ENCODE assay signal across 8 mouse cellular contexts in the genomic region with DNA sequence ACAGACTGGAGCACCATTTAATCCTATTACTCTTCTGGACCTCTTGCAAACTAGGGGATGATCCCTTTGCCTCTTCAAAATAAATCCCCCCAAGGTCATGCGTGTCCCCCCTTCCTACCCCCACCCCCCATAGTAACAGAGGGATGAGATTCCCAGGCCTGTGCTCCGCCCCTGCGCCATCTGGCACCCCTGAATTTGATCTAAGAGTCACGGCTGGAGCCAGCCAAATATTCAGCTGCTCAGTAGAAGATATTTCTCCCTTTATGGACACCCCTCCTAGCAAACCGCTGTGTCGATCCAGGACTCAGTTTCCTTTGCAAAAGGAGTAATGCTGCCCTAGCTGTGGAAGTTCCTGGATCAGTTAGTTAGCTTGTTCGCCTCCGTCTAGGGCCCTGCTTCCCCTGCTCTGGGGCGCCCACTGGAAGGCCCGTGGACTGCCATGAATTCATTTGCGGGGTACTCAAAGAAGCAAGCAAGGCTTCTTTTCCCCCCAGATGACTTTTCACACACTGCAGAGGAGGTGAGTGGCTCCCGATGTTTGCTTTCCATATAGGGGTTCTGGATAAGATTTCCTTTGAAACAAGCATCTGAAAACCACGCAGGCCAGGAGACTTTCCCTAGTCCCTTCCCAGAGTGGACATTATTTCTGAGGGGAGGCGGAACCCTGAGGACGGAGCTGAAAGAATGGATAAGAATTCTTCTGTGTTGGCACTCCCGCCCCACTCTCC.
A peak's percentile ranks its signal among the peaks of the same experiment; 100 is the strongest.
DNase-seq lines count a peak whose midpoint lies in the region; ATAC-seq lines count a peak whose summit lies in the region.

No protein-coding gene starts in this region.

- DNase-seq in adrenal gland, postnatal 10 days, result peak; percentile 9
- DNase-seq in adrenal gland, postnatal 25 days, result no peak
- peak; percentile 32 to 53 for DNase-seq in left cerebral cortex, adult 18-20 months (ENCODE audit: low spot score in 2 of 2)
- DNase-seq in left cerebral cortex, adult 8-10 months (ENCODE audit: low spot score in 2 of 2), result no peak
- DNase-seq in hindbrain, embryonic 14.5 days (ENCODE audit: low spot score), result peak; percentile 34
- DNase-seq in urinary bladder, postnatal 14 days (ENCODE audit: low spot score), result no peak
- DNase-seq in gastrocnemius, postnatal 36 days, result no peak

- peaks cover 14% of the 10 kb centered on the region for H3K4me1 ChIP-seq in hindbrain, embryonic 14.5 days (replicated peaks; ENCODE audit: control insufficient read depth, insufficient read depth, low read length)
- H3K4me1 ChIP-seq in neural tube, embryonic 14.5 days (ENCODE audit: control insufficient read depth, insufficient read depth, low read length), result peaks cover 7% of the 10 kb centered on the region

- peak overlapping the region; percentile 37 for H3K4me2 ChIP-seq in hindbrain, embryonic 14.5 days (replicated peaks)
- H3K4me2 ChIP-seq in neural tube, embryonic 14.5 days (ENCODE audit: low read depth, low read length), result peak overlapping the region; percentile 33

- 0 out of 2 replicates have a peak, but pooled peaks cover 4% of the 10 kb centered on the region for H3K9me3 ChIP-seq in hindbrain, embryonic 14.5 days (ENCODE audit: control insufficient read depth, low read length)
- peaks cover 4% of the 10 kb centered on the region; the same call in 1 of the 2 replicates for H3K9me3 ChIP-seq in neural tube, embryonic 14.5 days (ENCODE audit: control insufficient read depth, low read length)

- 0 out of 2 replicates have a peak overlapping the region, but pooled peaks have one; percentile 18 for H3K9ac ChIP-seq in hindbrain, embryonic 14.5 days
- H3K9ac ChIP-seq in neural tube, embryonic 14.5 days (replicated peaks; ENCODE audit: low read depth, low read length), result no peak overlapping the region

- intact Hi-C loops in gastrocnemius, postnatal 36 days (cut with DNase I), result no loop called here

- H3K36me3 ChIP-seq in hindbrain, embryonic 14.5 days (replicated peaks; ENCODE audit: control insufficient read depth, insufficient read depth), result no peaks in the 10 kb centered on the region
- H3K36me3 ChIP-seq in neural tube, embryonic 14.5 days (ENCODE audit: control insufficient read depth, insufficient read depth, low read length), result no peaks in the 10 kb centered on the region

- 19% methylated on average over 16 of the region's 16 CpGs for WGBS in hindbrain, embryonic 14.5 days
- WGBS in neural tube, embryonic 14.5 days, result 35% methylated on average over 16 of the region's 16 CpGs

- peak overlapping the region; percentile 64 for H3K27ac ChIP-seq in hindbrain, embryonic 14.5 days
- H3K27ac ChIP-seq in neural tube, embryonic 14.5 days (ENCODE audit: low read depth, low read length), result no peak overlapping the region

- H3K4me3 ChIP-seq in hindbrain, embryonic 14.5 days (replicated peaks; ENCODE audit: low read length), result peak overlapping the region; percentile 5; the same call in 1 of the 2 replicates
- H3K4me3 ChIP-seq in neural tube, embryonic 14.5 days (ENCODE audit: low read depth, low read length), result no peak overlapping the region

- no peaks in the 10 kb centered on the region for H3K27me3 ChIP-seq in hindbrain, embryonic 14.5 days (ENCODE audit: control insufficient read depth, insufficient read depth, low read length)
- no peaks in the 10 kb centered on the region for H3K27me3 ChIP-seq in neural tube, embryonic 14.5 days (ENCODE audit: control insufficient read depth, insufficient read depth, low read length)

- no peak for ATAC-seq in hindbrain, embryonic 14.5 days (ENCODE audit: low FRiP score)
- ATAC-seq in neural tube, embryonic 14.5 days (ENCODE audit: low read depth), result no peak

Comparison
In these comparisons a context has a peak if more than half of its experiments do, and no peak if none do; other contexts are left out.
1. DNase-seq: peak in adrenal gland, postnatal 10 days (single experiment), left cerebral cortex, adult 18-20 months (2 of 2) and hindbrain, embryonic 14.5 days (single experiment); none in adrenal gland, postnatal 25 days (single experiment), left cerebral cortex, adult 8-10 months (0 of 2), urinary bladder, postnatal 14 days (single experiment) and gastrocnemius, postnatal 36 days (0 of 2).